Mouse (Mus musculus): ENCODE measurements at regions not wholly inside any gene's neighbourhood (a gene's known extent, or its start where the extent isn't known, plus 50 kb on each side); places are given as distances from the start of the nearest gene placed in this dataset.

GRCm38 (mm10) chr2:17946047-17946446 lies 50.7 kb downstream of the H2al2a start:
- no peak for ATAC-seq (replicated peaks; ENCODE audit: insufficient number of reproducible peaks, low FRiP score, low TSS enrichment, poor library complexity, severe bottlenecking)

- no peak for ATAC-seq (replicated peaks; ENCODE audit: insufficient number of reproducible peaks, low FRiP score, low TSS enrichment, poor library complexity, severe bottlenecking)
Measured at GRCm38 (mm10) chr2:17945369-17945915, 51.3 kb downstream of the H2al2a start.

- no peak for ATAC-seq (replicated peaks; ENCODE audit: insufficient number of reproducible peaks, low FRiP score, low TSS enrichment, poor library complexity, severe bottlenecking)
Measured at GRCm38 (mm10) chr2:17943506-17943905, 53.3 kb downstream of the H2al2a start.

GRCm38 (mm10) chr2:17942528-17943387 lies 54.0 kb downstream of the H2al2a start:
- no peak for ATAC-seq (replicated peaks; ENCODE audit: insufficient number of reproducible peaks, low FRiP score, low TSS enrichment, poor library complexity, severe bottlenecking)

GRCm38 (mm10) chr2:17941921-17942320 lies 54.8 kb downstream of the H2al2a start:
- ATAC-seq (replicated peaks; ENCODE audit: insufficient number of reproducible peaks, low FRiP score, low TSS enrichment, poor library complexity, severe bottlenecking), result no peak

- ATAC-seq (replicated peaks; ENCODE audit: insufficient number of reproducible peaks, low FRiP score, low TSS enrichment, poor library complexity, severe bottlenecking), result 0 out of 2 replicates have a peak, but pooled peaks have one; percentile 13
Measured at GRCm38 (mm10) chr2:17939857-17940848, 56.6 kb downstream of the H2al2a start.

GRCm38 (mm10) chr2:17939183-17939856 lies 57.4 kb downstream of the H2al2a start:
- no peak for ATAC-seq (replicated peaks; ENCODE audit: insufficient number of reproducible peaks, low FRiP score, low TSS enrichment, poor library complexity, severe bottlenecking)

- no peak for ATAC-seq (replicated peaks; ENCODE audit: insufficient number of reproducible peaks, low FRiP score, low TSS enrichment, poor library complexity, severe bottlenecking)
Measured at GRCm38 (mm10) chr2:17936527-17937139, 60.1 kb downstream of the H2al2a start.

GRCm38 (mm10) chr2:17935916-17936315 lies 60.8 kb downstream of the H2al2a start:
- no peak for ATAC-seq (replicated peaks; ENCODE audit: insufficient number of reproducible peaks, low FRiP score, low TSS enrichment, poor library complexity, severe bottlenecking)

- ATAC-seq (replicated peaks; ENCODE audit: insufficient number of reproducible peaks, low FRiP score, low TSS enrichment, poor library complexity, severe bottlenecking), result no peak
Measured at GRCm38 (mm10) chr2:17935466-17935865, 61.3 kb downstream of the H2al2a start.

- no peak for ATAC-seq (replicated peaks; ENCODE audit: insufficient number of reproducible peaks, low FRiP score, low TSS enrichment, poor library complexity, severe bottlenecking)
Measured at GRCm38 (mm10) chr2:17934610-17935009, 62.1 kb downstream of the H2al2a start.

GRCm38 (mm10) chr2:17932932-17933790 lies 63.6 kb downstream of the H2al2a start:
- ATAC-seq (replicated peaks; ENCODE audit: insufficient number of reproducible peaks, low FRiP score, low TSS enrichment, poor library complexity, severe bottlenecking), result no peak

- ATAC-seq (replicated peaks; ENCODE audit: insufficient number of reproducible peaks, low FRiP score, low TSS enrichment, poor library complexity, severe bottlenecking), result no peak
Measured at GRCm38 (mm10) chr2:17932426-17932931, 64.3 kb downstream of the H2al2a start.

GRCm38 (mm10) chr2:17931881-17932280 lies 64.9 kb downstream of the H2al2a start:
- ATAC-seq (replicated peaks; ENCODE audit: insufficient number of reproducible peaks, low FRiP score, low TSS enrichment, poor library complexity, severe bottlenecking), result peak; percentile 75

- ATAC-seq (replicated peaks; ENCODE audit: insufficient number of reproducible peaks, low FRiP score, low TSS enrichment, poor library complexity, severe bottlenecking), result no peak
Measured at GRCm38 (mm10) chr2:17918861-17919648, 77.7 kb downstream of the H2al2a start.

GRCm38 (mm10) chr2:17917238-17917946 lies 79.4 kb downstream of the H2al2a start:
- ATAC-seq (replicated peaks; ENCODE audit: insufficient number of reproducible peaks, low FRiP score, low TSS enrichment, poor library complexity, severe bottlenecking), result no peak

Measured in monocyte, adult 5-6 weeks (primary cell).